Comparison of ENCODE assay signal across 8 mouse cellular contexts in the genomic region with DNA sequence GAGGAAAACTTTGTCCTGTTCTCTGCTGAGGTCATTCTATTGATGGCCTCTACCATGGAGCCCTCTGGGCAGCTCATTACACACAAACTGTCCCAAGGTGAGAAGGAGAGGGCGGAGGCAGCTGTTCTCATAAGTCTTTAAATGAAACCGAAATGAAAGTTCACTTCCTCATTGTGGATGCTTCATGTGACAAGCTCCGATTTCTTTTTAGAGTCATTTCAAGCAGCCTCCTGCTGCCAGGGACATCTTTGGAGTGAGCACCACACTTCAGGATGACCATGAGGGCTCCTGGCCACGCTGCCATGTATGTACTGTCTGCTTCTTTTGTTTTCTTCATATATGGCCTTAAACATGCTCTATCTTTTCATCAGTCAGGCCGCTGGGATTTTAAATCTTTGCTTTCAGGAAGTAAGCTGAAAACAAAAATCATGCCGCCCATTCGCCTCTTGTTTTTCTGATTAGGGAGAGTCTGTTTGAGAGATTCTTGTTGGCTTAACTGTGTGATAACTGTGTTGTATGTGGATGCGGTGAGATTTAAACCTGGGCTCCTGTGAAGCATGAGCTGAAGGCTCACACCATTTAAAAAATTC. TPM values are rescaled to one million over a fixed set of nuclear protein-coding genes. Genes with fewer than 3 reads are reported as not detected.
DNase-seq lines count a peak whose midpoint lies in the region; ATAC-seq and TF ChIP-seq lines count a peak whose summit lies in the region.

A gene (plus strand): TSS at position 165 of the 590 bp plus-strand sequence.

- ATAC-seq in forebrain, embryonic 14.5 days = no peak
- ATAC-seq in lung, embryonic 15.5 days (ENCODE audit: borderline replicate concordance, extremely low read depth, low FRiP score, low TSS enrichment) = no peak
- no peak for ATAC-seq in lung, postnatal 0 days
- no peak for ATAC-seq in megakaryocyte-erythroid progenitor cell, adult 5-6 weeks (replicated peaks; ENCODE audit: low FRiP score, low TSS enrichment, poor library complexity, severe bottlenecking)

- no peak for TF ChIP-seq CTCF in lung, postnatal 0 days (IDR thresholded peaks at IDR 0.05)

- no peaks in the 10 kb centered on the region for H3K4me1 ChIP-seq in forebrain, embryonic 14.5 days (ENCODE audit: control insufficient read depth, insufficient read depth, low read length)
- no peaks in the 10 kb centered on the region for H3K4me1 ChIP-seq in forebrain, embryonic 10.5 days
- no peaks in the 10 kb centered on the region for H3K4me1 ChIP-seq in lung, embryonic 15.5 days
- no peaks in the 10 kb centered on the region for H3K4me1 ChIP-seq in lung, postnatal 0 days (ENCODE audit: insufficient read depth, low read depth, low read length)

- WGBS in forebrain, embryonic 14.5 days = 86% methylated on average over 8 of the region's 8 CpGs
- WGBS in forebrain, embryonic 10.5 days = 94% methylated on average over 8 of the region's 8 CpGs
- WGBS in lung, embryonic 15.5 days = 81% methylated on average over 8 of the region's 8 CpGs
- 75% methylated on average over 8 of the region's 8 CpGs for WGBS in lung, postnatal 0 days

- H3K9ac ChIP-seq in forebrain, embryonic 14.5 days (ENCODE audit: low read length) = no peak within 1 kb of the TSS
- H3K9ac ChIP-seq in lung, embryonic 15.5 days = no peak within 1 kb of the TSS
- H3K9ac ChIP-seq in lung, postnatal 0 days (replicated peaks; ENCODE audit: low read depth) = no peak within 1 kb of the TSS

- no peaks in the 10 kb centered on the region for H3K36me3 ChIP-seq in forebrain, embryonic 14.5 days (ENCODE audit: control insufficient read depth, insufficient read depth, low read length)
- H3K36me3 ChIP-seq in forebrain, embryonic 10.5 days (replicated peaks) = no peaks in the 10 kb centered on the region
- no peaks in the 10 kb centered on the region for H3K36me3 ChIP-seq in lung, embryonic 15.5 days
- H3K36me3 ChIP-seq in lung, postnatal 0 days (ENCODE audit: insufficient read depth, low read length) = no peaks in the 10 kb centered on the region

- DNase-seq in forebrain, embryonic 14.5 days (ENCODE audit: low spot score) = no peak
- no peak for DNase-seq in forebrain, embryonic 10.5 days (ENCODE audit: extremely low spot score, low spot score)
- no peak for DNase-seq in lung, adult 18-20 months
- peak; percentile 81 for DNase-seq in induced T-regulatory cell, adult 2 months (ENCODE audit: low read depth)
- peak; percentile 25 for DNase-seq in lung, postnatal 0 days (ENCODE audit: low spot score)
- no peak for DNase-seq in gastrocnemius, adult 8-10 months (ENCODE audit: low spot score in 2 of 2)

- no peak for TF ChIP-seq EP300 in lung, postnatal 0 days (IDR thresholded peaks at IDR 0.05)

- no peaks in the 10 kb centered on the region for H3K9me3 ChIP-seq in forebrain, embryonic 14.5 days (replicated peaks; ENCODE audit: control insufficient read depth, low read length)
- no peaks in the 10 kb centered on the region for H3K9me3 ChIP-seq in forebrain, embryonic 10.5 days
- H3K9me3 ChIP-seq in lung, embryonic 15.5 days = no peaks in the 10 kb centered on the region
- H3K9me3 ChIP-seq in lung, postnatal 0 days (ENCODE audit: low read length) = no peaks in the 10 kb centered on the region

- H3K27ac ChIP-seq in forebrain, embryonic 14.5 days (ENCODE audit: low read depth, low read length) = no peak within 1 kb of the TSS
- H3K27ac ChIP-seq in forebrain, embryonic 10.5 days = no peak within 1 kb of the TSS
- no peak within 1 kb of the TSS for H3K27ac ChIP-seq in lung, embryonic 15.5 days
- H3K27ac ChIP-seq in lung, postnatal 0 days (ENCODE audit: low read length) = no peak within 1 kb of the TSS

- H3K4me2 ChIP-seq in forebrain, embryonic 14.5 days (ENCODE audit: low read length) = no peak within 1 kb of the TSS
- H3K4me2 ChIP-seq in lung, embryonic 15.5 days = no peak within 1 kb of the TSS
- no peak within 1 kb of the TSS for H3K4me2 ChIP-seq in lung, postnatal 0 days (replicated peaks; ENCODE audit: low read depth, low read length)

- H3K27me3 ChIP-seq in forebrain, embryonic 14.5 days (replicated peaks; ENCODE audit: control insufficient read depth, insufficient read depth, low read length) = no peaks in the 10 kb centered on the region
- no peaks in the 10 kb centered on the region for H3K27me3 ChIP-seq in forebrain, embryonic 10.5 days (ENCODE audit: poor library complexity, severe bottlenecking)
- H3K27me3 ChIP-seq in lung, embryonic 15.5 days = no peaks in the 10 kb centered on the region
- H3K27me3 ChIP-seq in lung, postnatal 0 days (replicated peaks; ENCODE audit: insufficient read depth, low read length) = no peaks in the 10 kb centered on the region

- H3K4me3 ChIP-seq in forebrain, embryonic 14.5 days (ENCODE audit: low read depth, low read length) = no peak within 1 kb of the TSS
- H3K4me3 ChIP-seq in forebrain, embryonic 10.5 days = no peak within 1 kb of the TSS
- H3K4me3 ChIP-seq in lung, embryonic 15.5 days = no peak within 1 kb of the TSS
- H3K4me3 ChIP-seq in lung, postnatal 0 days (ENCODE audit: low read depth, low read length) = no peak within 1 kb of the TSS; the same call in 1 of the 2 replicates

RNA-seq across cellular contexts. Expression of the gene that starts here (rescaled TPM):
- polyA plus RNA-seq in forebrain, embryonic 14.5 days (2014; fragmentation: Nextera tagmentation; extraction: Ambion mirVana) = 14.4 and 14.8 TPM in 2 replicates
- polyA plus RNA-seq in forebrain, embryonic 10.5 days (2016; fragmentation: Nextera tagmentation; extraction: Ambion mirVana) = 2.5 and 3.9 TPM in 2 replicates
- 24.2 and 30.4 TPM in 2 replicates for polyA plus RNA-seq in lung, embryonic 15.5 days (2015; fragmentation: Nextera tagmentation; extraction: Ambion mirVana)
- polyA plus RNA-seq in lung, postnatal 0 days (2015; fragmentation: Nextera tagmentation; extraction: Ambion mirVana) = 109 and 115 TPM in 2 replicates
- total RNA-seq in megakaryocyte-erythroid progenitor cell, adult 5-6 weeks (2014; fragmentation: Nextera tagmentation) = 0.28 TPM in 1 of 2 replicates, not detected in the other
- 3.4 and 11.4 TPM in 2 replicates for total RNA-seq in megakaryocyte-erythroid progenitor cell, adult 5-6 weeks (2017)
- 1 to 10 TPM in 2 of 4 experiments, under 1 TPM in 2; 0.61 to 3.8 (median 2.0) TPM for total RNA-seq in gastrocnemius, adult 8-10 months (2022)

Comparison
In these comparisons a context has a peak if more than half of its experiments do, and no peak if none do; other contexts are left out.
1. DNase-seq: peak in induced T-regulatory cell, adult 2 months (single experiment) and lung, postnatal 0 days (single experiment); none in forebrain, embryonic 14.5 days (single experiment), forebrain, embryonic 10.5 days (single experiment), lung, adult 18-20 months (0 of 2) and gastrocnemius, adult 8-10 months (0 of 2).